Comparison of ENCODE assay signal across 16 mouse cellular contexts in the genomic region with DNA sequence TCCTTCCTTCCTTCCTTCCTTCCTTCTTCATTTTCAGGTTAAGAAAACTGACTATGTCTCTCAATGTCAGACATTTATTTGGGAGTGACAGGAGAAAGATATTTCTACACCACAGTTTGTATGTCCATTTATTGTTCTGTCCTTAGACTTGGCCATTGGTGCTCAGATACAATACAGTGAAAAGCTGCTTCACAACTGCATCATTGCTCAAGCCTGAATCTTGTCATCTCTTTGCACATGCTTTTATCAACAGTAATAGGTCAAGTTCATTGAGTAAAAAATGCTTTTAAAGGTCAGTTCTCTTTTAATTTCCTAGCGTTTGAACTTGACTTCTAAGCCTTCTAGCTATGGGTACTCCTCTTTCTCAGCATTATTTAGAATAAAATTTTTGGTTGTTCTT.
"Had no signal": no experiment of that assay in that cellular context is flagged by ENCODE, and none has a peak within 500 bp of the region (broad histone marks: within the 10 kb centered on the region; RNA-seq: fewer than 3 reads in every experiment).

No protein-coding gene starts in this region.

- DNase-seq: heart, postnatal 10 days; heart, postnatal 14 days; heart, postnatal 36 days; heart, postnatal 4 days; kidney, adult 11 months; kidney, adult 18-20 months; kidney, adult 2 months; kidney, adult 8-10 months; kidney, adult 9 months; kidney, postnatal 10 days; kidney, postnatal 14 days; kidney, postnatal 25 days; kidney, postnatal 36 days; kidney, postnatal 4 days; layer of hippocampus, adult 9-11 months; layer of hippocampus, postnatal 36 days had no signal
